Comparison of ENCODE assay signal across 9 mouse cellular contexts in genomic region chr9:78046755-78047154, GRCm38 (mm10). TPM values are rescaled to one million over a fixed set of nuclear protein-coding genes. Genes with fewer than 3 reads are reported as not detected.
A peak's percentile ranks its signal among the peaks of the same experiment; 100 is the strongest.
DNase-seq lines count a peak whose midpoint lies in the region; ATAC-seq lines count a peak whose summit lies in the region.
"Had no signal": no experiment of that assay in that cellular context is flagged by ENCODE, and none has a peak within 500 bp of the region (broad histone marks: within the 10 kb centered on the region; RNA-seq: fewer than 3 reads in every experiment).

No protein-coding gene starts in this region.

- no peaks in the 10 kb centered on the region for H3K9me3 ChIP-seq in heart, embryonic 14.5 days (ENCODE audit: control insufficient read depth, low read length)
- H3K9me3 ChIP-seq in lung, embryonic 15.5 days: no peaks in the 10 kb centered on the region
- H3K9me3 ChIP-seq in forebrain, embryonic 11.5 days (ENCODE audit: control insufficient read depth, low read length): no peaks in the 10 kb centered on the region
- H3K9me3 ChIP-seq in midbrain, embryonic 14.5 days (ENCODE audit: control insufficient read depth, low read length): no peaks in the 10 kb centered on the region
- H3K9me3 ChIP-seq in midbrain, embryonic 13.5 days: no peaks in the 10 kb centered on the region

- DNase-seq in cerebellum, postnatal 10 days: peak; percentile 13 to 20
- no peak for DNase-seq in cerebellum, adult 9-11 months
- peak; percentile 26 to 36 for DNase-seq in B cell, adult 2 months
- DNase-seq in forebrain, embryonic 11.5 days (ENCODE audit: low spot score): no peak
- no peak for DNase-seq in midbrain, embryonic 14.5 days
- DNase-seq: right cerebral cortex, postnatal 25 days had no signal

- no peaks in the 10 kb centered on the region for H3K27me3 ChIP-seq in heart, embryonic 14.5 days (ENCODE audit: control insufficient read depth, insufficient read depth, low read length)
- H3K27me3 ChIP-seq in lung, embryonic 15.5 days: no peaks in the 10 kb centered on the region
- H3K27me3 ChIP-seq in forebrain, embryonic 11.5 days (ENCODE audit: control insufficient read depth, insufficient read depth, low read length): no peaks in the 10 kb centered on the region
- no peaks in the 10 kb centered on the region for H3K27me3 ChIP-seq in midbrain, embryonic 14.5 days (ENCODE audit: control insufficient read depth, insufficient read depth, low read length)
- no peaks in the 10 kb centered on the region for H3K27me3 ChIP-seq in midbrain, embryonic 13.5 days

- ATAC-seq in heart, embryonic 14.5 days (ENCODE audit: insufficient number of reproducible peaks, insufficient read depth, low FRiP score, low read depth): no peak
- ATAC-seq in lung, embryonic 15.5 days (ENCODE audit: borderline replicate concordance, extremely low read depth, low FRiP score, low TSS enrichment): no peak
- ATAC-seq in forebrain, embryonic 11.5 days (replicated peaks; ENCODE audit: low FRiP score): no peak
- ATAC-seq in midbrain, embryonic 14.5 days (ENCODE audit: low FRiP score, low TSS enrichment): no peak
- ATAC-seq in midbrain, embryonic 13.5 days: no peak

- no peaks in the 10 kb centered on the region for H3K36me3 ChIP-seq in heart, embryonic 14.5 days (ENCODE audit: control insufficient read depth, insufficient read depth, low read length)
- H3K36me3 ChIP-seq in lung, embryonic 15.5 days: no peaks in the 10 kb centered on the region
- no peaks in the 10 kb centered on the region for H3K36me3 ChIP-seq in forebrain, embryonic 11.5 days (ENCODE audit: control insufficient read depth, insufficient read depth, low read length)
- no peaks in the 10 kb centered on the region for H3K36me3 ChIP-seq in midbrain, embryonic 14.5 days (ENCODE audit: control insufficient read depth, insufficient read depth, low read length)
- no peaks in the 10 kb centered on the region for H3K36me3 ChIP-seq in midbrain, embryonic 13.5 days

- WGBS in heart, embryonic 14.5 days: 25% methylated on average over 20 of the region's 20 CpGs
- 41% methylated on average over 20 of the region's 20 CpGs for WGBS in lung, embryonic 15.5 days
- WGBS in forebrain, embryonic 11.5 days: 56% methylated on average over 20 of the region's 20 CpGs
- 52% methylated on average over 20 of the region's 20 CpGs for WGBS in midbrain, embryonic 14.5 days
- WGBS in midbrain, embryonic 13.5 days: 51% methylated on average over 20 of the region's 20 CpGs

- H3K4me2 ChIP-seq in heart, embryonic 14.5 days (ENCODE audit: low read length): peak overlapping the region; percentile 52
- peak overlapping the region; percentile 13; the same call in 1 of the 2 replicates for H3K4me2 ChIP-seq in lung, embryonic 15.5 days
- no peak overlapping the region for H3K4me2 ChIP-seq in forebrain, embryonic 11.5 days (ENCODE audit: low read depth, low read length, severe bottlenecking)
- H3K4me2 ChIP-seq in midbrain, embryonic 14.5 days (ENCODE audit: low read length): no peak overlapping the region
- no peak overlapping the region for H3K4me2 ChIP-seq in midbrain, embryonic 13.5 days (replicated peaks)

- peaks cover 16 to 17% of the 10 kb centered on the region in 2 experiments for H3K4me1 ChIP-seq in heart, embryonic 14.5 days (ENCODE audit: control insufficient read depth in 2 of 2, insufficient read depth in 2 of 2, low read length in 2 of 2)
- H3K4me1 ChIP-seq in lung, embryonic 15.5 days: peaks cover 7% of the 10 kb centered on the region
- H3K4me1 ChIP-seq in forebrain, embryonic 11.5 days (replicated peaks; ENCODE audit: control insufficient read depth, insufficient read depth, low read length): no peaks in the 10 kb centered on the region
- no peaks in the 10 kb centered on the region for H3K4me1 ChIP-seq in midbrain, embryonic 14.5 days (ENCODE audit: control insufficient read depth, insufficient read depth, low read length)
- no peaks in the 10 kb centered on the region for H3K4me1 ChIP-seq in midbrain, embryonic 13.5 days (replicated peaks)

- H3K27ac ChIP-seq in heart, embryonic 14.5 days (replicated peaks in 1 of 2; ENCODE audit: control insufficient read depth in 1 of 2, insufficient read depth in 1 of 2, low read depth in 2 of 2, low read length in 2 of 2): no peak overlapping the region
- H3K27ac ChIP-seq in lung, embryonic 15.5 days: no peak overlapping the region
- H3K27ac ChIP-seq in forebrain, embryonic 11.5 days (ENCODE audit: low read depth, low read length): no peak overlapping the region
- no peak overlapping the region for H3K27ac ChIP-seq in midbrain, embryonic 14.5 days (replicated peaks; ENCODE audit: low read depth, low read length)
- H3K27ac ChIP-seq in midbrain, embryonic 13.5 days: no peak overlapping the region

- no peak overlapping the region for H3K9ac ChIP-seq in heart, embryonic 14.5 days (ENCODE audit: low read length)
- H3K9ac ChIP-seq in lung, embryonic 15.5 days: no peak overlapping the region
- no peak overlapping the region for H3K9ac ChIP-seq in forebrain, embryonic 11.5 days (ENCODE audit: low read length)
- no peak overlapping the region for H3K9ac ChIP-seq in midbrain, embryonic 14.5 days (replicated peaks; ENCODE audit: low read length)
- no peak overlapping the region for H3K9ac ChIP-seq in midbrain, embryonic 13.5 days (replicated peaks)

- peak overlapping the region; percentile 21 to 29; a peak in 3 of 4 replicates for H3K4me3 ChIP-seq in heart, embryonic 14.5 days (ENCODE audit: control insufficient read depth in 1 of 2, insufficient read depth in 1 of 2, low read depth in 1 of 2, low read length in 2 of 2)
- H3K4me3 ChIP-seq in lung, embryonic 15.5 days: no peak overlapping the region
- no peak overlapping the region for H3K4me3 ChIP-seq in forebrain, embryonic 11.5 days (ENCODE audit: low read depth, low read length)
- H3K4me3 ChIP-seq in midbrain, embryonic 14.5 days (replicated peaks; ENCODE audit: low read depth, low read length): no peak overlapping the region
- H3K4me3 ChIP-seq in midbrain, embryonic 13.5 days (replicated peaks): no peak overlapping the region

RNA-seq across cellular contexts. Expression of gene Gcm1, which starts 5.0 kb away (rescaled TPM):
- polyA plus RNA-seq in heart, embryonic 14.5 days (2014; fragmentation: Nextera tagmentation; extraction: Ambion mirVana): not detected in 2 replicates
- polyA plus RNA-seq in lung, embryonic 15.5 days (2015; fragmentation: Nextera tagmentation; extraction: Ambion mirVana): 0.31 and 0.36 TPM in 2 replicates
- not detected in 2 replicates for polyA plus RNA-seq in forebrain, embryonic 11.5 days (2014; fragmentation: Nextera tagmentation; extraction: Ambion mirVana)
- not detected in 2 replicates for polyA plus RNA-seq in midbrain, embryonic 14.5 days (2014; fragmentation: Nextera tagmentation; extraction: Ambion mirVana)
- polyA plus RNA-seq in midbrain, embryonic 13.5 days (2015; fragmentation: Nextera tagmentation; extraction: Ambion mirVana): 0.07 TPM in 1 of 2 replicates, not detected in the other

Comparison
In these comparisons a context has a peak if more than half of its experiments do, and no peak if none do; other contexts are left out.
1. DNase-seq: peak in cerebellum, postnatal 10 days (2 of 2) and B cell, adult 2 months (2 of 2); none in cerebellum, adult 9-11 months (single experiment), forebrain, embryonic 11.5 days (single experiment) and midbrain, embryonic 14.5 days (single experiment).
2. H3K4me2 ChIP-seq: peak in heart, embryonic 14.5 days (single experiment) and lung, embryonic 15.5 days (single experiment); none in forebrain, embryonic 11.5 days (single experiment), midbrain, embryonic 14.5 days (single experiment) and midbrain, embryonic 13.5 days (single experiment).
3. H3K4me3 ChIP-seq: peak in heart, embryonic 14.5 days (2 of 2); none in lung, embryonic 15.5 days (single experiment), forebrain, embryonic 11.5 days (single experiment), midbrain, embryonic 14.5 days (single experiment) and midbrain, embryonic 13.5 days (single experiment).